Mouse (Mus musculus): ENCODE measurements around the gene Epn2. TPM values are rescaled to one million over a fixed set of nuclear protein-coding genes. Genes with fewer than 3 reads are reported as not detected.

Epn2 gene
- total and polyA plus RNA-seq, 2 experiments from 2014 or later: 74.3 to 74.9 TPM

GRCm38 (mm10) chr11:61485541-61486457, 93.7 kb downstream of the Epn2 start:
- H3K27me3 ChIP-seq (ENCODE audit: insufficient read depth, low read length): no peaks in the 10 kb centered on the region
- H3K4me3 ChIP-seq (ENCODE audit: low read depth, low read length): no peak overlapping the region
- H3K4me1 ChIP-seq (ENCODE audit: insufficient read depth, low read length): peaks cover 4% of the 10 kb centered on the region; the same call in 1 of the 2 replicates
- no peak for DNase-seq (ENCODE audit: low spot score)
- H3K36me3 ChIP-seq (ENCODE audit: insufficient read depth, low read length): peaks cover 28% of the 10 kb centered on the region
- H3K4me2 ChIP-seq (ENCODE audit: low read depth, low read length, poor library complexity, severe bottlenecking): no peak overlapping the region
- 67% methylated on average over 22 of the region's 22 CpGs for WGBS
- no peak overlapping the region for H3K27ac ChIP-seq (ENCODE audit: low read depth, low read length)
- no peak overlapping the region for H3K9ac ChIP-seq (replicated peaks; ENCODE audit: low read length, poor library complexity, severe bottlenecking)
- H3K9me3 ChIP-seq (ENCODE audit: low read length): no peaks in the 10 kb centered on the region
- TF ChIP-seq CTCF (IDR thresholded peaks at IDR 0.05): no peak
- no peak for ATAC-seq (ENCODE audit: low FRiP score)

GRCm38 (mm10) chr11:61484613-61485540, 94.6 kb downstream of the Epn2 start, which contains the start of gene Mfap4:
Mfap4 (plus strand) TSS chr11:61485431.
- DNase-seq (ENCODE audit: low spot score): peak; percentile 76
- 16% methylated on average over 20 of the region's 20 CpGs for WGBS
- ATAC-seq (ENCODE audit: low FRiP score): no peak
- TF ChIP-seq CTCF (IDR thresholded peaks at IDR 0.05): no peak
- no peak within 1 kb of the TSS for H3K4me2 ChIP-seq (ENCODE audit: low read depth, low read length, poor library complexity, severe bottlenecking)
- no peak within 1 kb of the TSS for H3K4me3 ChIP-seq (ENCODE audit: low read depth, low read length)
- no peaks in the 10 kb centered on the region for H3K27me3 ChIP-seq (ENCODE audit: insufficient read depth, low read length)
- H3K4me1 ChIP-seq (ENCODE audit: insufficient read depth, low read length): peaks cover 3% of the 10 kb centered on the region; the same call in 1 of the 2 replicates
- peaks cover 18% of the 10 kb centered on the region for H3K36me3 ChIP-seq (ENCODE audit: insufficient read depth, low read length)
- no peaks in the 10 kb centered on the region for H3K9me3 ChIP-seq (ENCODE audit: low read length)
- no peak within 1 kb of the TSS for H3K27ac ChIP-seq (ENCODE audit: low read depth, low read length)
- H3K9ac ChIP-seq (replicated peaks; ENCODE audit: low read length, poor library complexity, severe bottlenecking): 0 out of 2 replicates have a peak within 1 kb of the TSS, but pooled peaks have one; percentile 29

GRCm38 (mm10) chr11:61484256-61484612, 95.3 kb downstream of the Epn2 start:
- WGBS: 19% methylated on average over 10 of the region's 10 CpGs
- H3K27me3 ChIP-seq (ENCODE audit: insufficient read depth, low read length): no peaks in the 10 kb centered on the region
- H3K9me3 ChIP-seq (ENCODE audit: low read length): no peaks in the 10 kb centered on the region
- H3K4me1 ChIP-seq (ENCODE audit: insufficient read depth, low read length): no peaks in the 10 kb centered on the region
- H3K9ac ChIP-seq (replicated peaks; ENCODE audit: low read length, poor library complexity, severe bottlenecking): no peak overlapping the region
- TF ChIP-seq CTCF (IDR thresholded peaks at IDR 0.05): no peak
- H3K36me3 ChIP-seq (ENCODE audit: insufficient read depth, low read length): peaks cover 12% of the 10 kb centered on the region
- ATAC-seq (ENCODE audit: low FRiP score) (no peak), DNase-seq (ENCODE audit: low spot score) (no peak)
- no peak overlapping the region for H3K27ac ChIP-seq (ENCODE audit: low read depth, low read length)
- H3K4me2 ChIP-seq (ENCODE audit: low read depth, low read length, poor library complexity, severe bottlenecking): no peak overlapping the region
- no peak overlapping the region for H3K4me3 ChIP-seq (ENCODE audit: low read depth, low read length)

- peaks cover 5% of the 10 kb centered on the region for H3K36me3 ChIP-seq (ENCODE audit: insufficient read depth, low read length)
- H3K9ac ChIP-seq (replicated peaks; ENCODE audit: low read length, poor library complexity, severe bottlenecking): no peak overlapping the region
- ATAC-seq (ENCODE audit: low FRiP score): no peak
- H3K27me3 ChIP-seq (ENCODE audit: insufficient read depth, low read length): no peaks in the 10 kb centered on the region
- H3K4me2 ChIP-seq (ENCODE audit: low read depth, low read length, poor library complexity, severe bottlenecking): no peak overlapping the region
- H3K9me3 ChIP-seq (ENCODE audit: low read length): no peaks in the 10 kb centered on the region
- WGBS: 69% methylated on average over 13 of the region's 13 CpGs
- DNase-seq (ENCODE audit: low spot score): no peak
- H3K27ac ChIP-seq (ENCODE audit: low read depth, low read length): no peak overlapping the region
- no peak overlapping the region for H3K4me3 ChIP-seq (ENCODE audit: low read depth, low read length)
- no peaks in the 10 kb centered on the region for H3K4me1 ChIP-seq (ENCODE audit: insufficient read depth, low read length)
- no peak for TF ChIP-seq CTCF (IDR thresholded peaks at IDR 0.05)
Observed at GRCm38 (mm10) chr11:61483226-61483845, 96.2 kb downstream of the Epn2 start.

- ATAC-seq (ENCODE audit: low FRiP score) (0 out of 2 replicates have a peak, but pooled peaks have one; percentile 38), DNase-seq (ENCODE audit: low spot score) (peak; percentile 53)
- no peaks in the 10 kb centered on the region for H3K36me3 ChIP-seq (ENCODE audit: insufficient read depth, low read length)
- no peaks in the 10 kb centered on the region for H3K27me3 ChIP-seq (ENCODE audit: insufficient read depth, low read length)
- no peaks in the 10 kb centered on the region for H3K4me1 ChIP-seq (ENCODE audit: insufficient read depth, low read length)
- no peak overlapping the region for H3K9ac ChIP-seq (replicated peaks; ENCODE audit: low read length, poor library complexity, severe bottlenecking)
- H3K27ac ChIP-seq (ENCODE audit: low read depth, low read length): no peak overlapping the region
- TF ChIP-seq CTCF (IDR thresholded peaks at IDR 0.05): no peak
- no peaks in the 10 kb centered on the region for H3K9me3 ChIP-seq (ENCODE audit: low read length)
- H3K4me2 ChIP-seq (ENCODE audit: low read depth, low read length, poor library complexity, severe bottlenecking): no peak overlapping the region
- H3K4me3 ChIP-seq (ENCODE audit: low read depth, low read length): no peak overlapping the region
- WGBS: 79% methylated on average over 9 of the region's 9 CpGs
Observed at GRCm38 (mm10) chr11:61481239-61482090, 98.0 kb downstream of the Epn2 start.

All from midbrain, postnatal 0 days (tissue).